Mouse (Mus musculus) frontal cortex, adult 2 months (tissue): ENCODE measurements around the gene Dffa. TPM values are rescaled to one million over a fixed set of nuclear protein-coding genes. Genes with fewer than 3 reads are reported as not detected.

Source experiments
- polyA plus RNA-seq: library from polyadenylated mRNA; depleted of rRNA; stranded (reverse); fragments of >200 nt; gene quantifications from 2 replicates; pipeline ENCODE4 v1.2.3, GENCODE M21; 2012; rRNA removed

Gene Dffa
- polyA plus RNA-seq, 1 experiment = 49.2 TPM

Other genes starting within 250 kb of the Dffa start
- gene Pex14, start 4.3 kb upstream of the Dffa start, polyA plus RNA-seq = 42.5 and 44.3 TPM in 2 replicates
- 9.8 and 12.3 TPM in 2 replicates for gene Cort, start 22.6 kb downstream of the Dffa start, polyA plus RNA-seq
- 6.7 TPM in 2 replicates for gene Cenps, start 33.5 kb downstream of the Dffa start, polyA plus RNA-seq
- 52.5 and 53.9 TPM in 2 replicates for gene Pgd, start 62.6 kb downstream of the Dffa start, polyA plus RNA-seq
- 150 and 188 TPM in 2 replicates for gene Kif1b, start 203.5 kb downstream of the Dffa start, polyA plus RNA-seq